Mouse (Mus musculus) right cerebral cortex, postnatal 14 days (tissue): Measurements from ENCODE around the gene Pmch.
A peak's percentile ranks its signal among the peaks of the same experiment; 100 is the strongest.

Source experiments
- DNase-seq: peaks from one replicate; pipeline ENCODE4 v3.0.0; 2022

The Pmch gene

DNA sequence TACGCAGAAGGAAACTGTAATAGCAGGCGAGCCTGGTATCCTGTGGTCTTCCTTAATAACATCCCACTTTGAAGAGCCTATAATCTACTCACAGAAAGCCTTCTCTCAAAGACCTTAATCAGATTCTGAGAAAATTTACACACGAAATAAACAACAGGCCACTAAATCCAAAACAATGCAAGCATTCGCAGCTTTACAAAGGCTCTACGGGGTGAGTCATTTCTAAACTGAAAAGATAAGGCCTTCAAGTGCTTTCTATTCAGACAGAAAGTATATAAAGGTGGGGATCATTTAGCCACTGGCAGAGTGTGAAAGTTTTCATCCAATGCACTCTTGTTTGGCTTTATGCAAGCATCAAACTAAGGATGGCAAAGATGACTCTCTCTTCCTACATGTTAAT, at the start of gene Pmch:
Gene Pmch (plus strand): TSS at position 301 of the 400 bp plus-strand sequence.
- no peak for DNase-seq

DNA sequence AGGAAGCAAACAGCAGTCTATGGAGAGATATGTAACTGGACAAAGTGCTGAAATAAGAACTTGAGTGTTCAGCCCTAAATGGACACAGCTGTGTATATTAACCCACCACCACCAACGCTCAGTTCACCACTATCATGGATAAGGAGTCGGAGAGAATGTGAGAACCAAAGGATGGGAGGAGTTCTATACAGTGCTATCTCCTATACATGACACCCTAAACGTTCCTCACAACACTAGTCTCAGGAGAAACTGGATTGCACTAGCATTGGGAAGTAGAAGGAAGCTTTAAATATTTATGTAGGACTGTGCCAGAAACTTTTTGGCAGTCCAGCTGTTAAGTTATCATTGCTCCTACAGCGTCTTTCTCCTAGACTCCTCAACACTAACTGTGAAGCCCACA, 46.6 kb upstream of the Pmch start:
- no peak for DNase-seq

DNA sequence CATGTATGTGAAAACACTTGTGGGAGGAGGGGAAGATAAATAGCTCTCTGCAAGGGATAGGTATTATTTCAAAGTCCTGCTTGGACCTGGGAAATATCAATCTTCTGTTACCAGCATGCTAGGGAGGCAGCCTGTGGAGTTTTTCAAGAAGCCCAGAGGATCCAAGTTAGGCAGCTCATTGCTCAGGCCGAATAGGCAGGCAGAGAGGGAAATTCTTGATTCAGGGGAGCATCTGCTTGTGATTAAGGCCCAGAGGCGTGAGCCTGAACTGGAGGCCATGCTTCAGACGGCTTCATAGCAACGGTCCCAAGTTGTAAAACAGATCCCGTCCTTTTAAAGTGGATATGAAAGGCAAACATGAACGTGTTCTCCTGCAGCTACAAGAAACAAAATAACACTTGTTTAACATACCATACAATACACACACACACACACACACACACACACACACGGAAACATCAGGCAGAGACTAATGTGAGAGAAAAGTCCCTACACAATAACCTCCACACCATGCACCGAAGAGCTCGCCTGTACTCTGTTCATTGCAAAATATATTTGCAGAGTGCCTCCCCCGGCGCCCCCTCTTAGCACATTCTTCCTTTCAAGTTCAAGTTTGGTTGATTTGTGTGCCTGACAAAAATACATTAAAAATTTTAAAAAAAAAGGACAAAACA, 44.6 kb upstream of the Pmch start:
- DNase-seq: no peak

DNA sequence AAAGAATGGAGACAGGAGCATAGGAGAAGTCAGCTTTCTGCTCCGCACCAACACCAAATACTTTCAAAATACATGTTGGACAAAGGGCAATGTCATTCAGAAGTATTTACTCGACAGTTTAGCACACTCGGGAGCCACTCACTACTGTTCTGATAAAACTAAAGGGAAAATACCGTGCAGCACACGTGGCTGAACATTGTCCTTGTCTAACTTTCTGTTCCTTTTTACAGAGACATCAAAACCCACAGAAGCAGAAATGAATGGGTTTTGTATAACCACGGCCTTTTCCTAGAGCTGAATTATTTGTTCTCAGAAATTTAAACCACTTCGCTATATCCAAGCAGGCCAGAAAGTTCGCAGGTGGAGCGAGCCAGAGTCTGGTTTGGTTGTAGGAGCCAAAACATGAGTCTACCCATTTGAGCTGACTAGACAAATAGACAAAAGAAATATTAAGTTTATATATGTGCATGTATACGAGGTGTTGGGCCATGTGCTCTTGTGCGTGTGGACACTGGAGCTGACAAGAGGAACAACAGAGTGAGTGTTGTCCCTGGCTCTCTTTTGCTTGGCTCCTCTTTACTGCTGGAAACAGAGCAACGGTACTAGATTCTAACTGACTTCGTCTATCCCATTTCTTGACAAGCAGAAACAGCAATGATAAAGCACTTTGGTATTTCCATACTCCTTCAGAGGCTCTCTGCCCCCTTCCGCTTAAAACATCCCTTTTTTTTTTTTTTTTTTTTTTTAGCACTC, 36.5 kb upstream of the Pmch start:
- DNase-seq: no peak

DNA sequence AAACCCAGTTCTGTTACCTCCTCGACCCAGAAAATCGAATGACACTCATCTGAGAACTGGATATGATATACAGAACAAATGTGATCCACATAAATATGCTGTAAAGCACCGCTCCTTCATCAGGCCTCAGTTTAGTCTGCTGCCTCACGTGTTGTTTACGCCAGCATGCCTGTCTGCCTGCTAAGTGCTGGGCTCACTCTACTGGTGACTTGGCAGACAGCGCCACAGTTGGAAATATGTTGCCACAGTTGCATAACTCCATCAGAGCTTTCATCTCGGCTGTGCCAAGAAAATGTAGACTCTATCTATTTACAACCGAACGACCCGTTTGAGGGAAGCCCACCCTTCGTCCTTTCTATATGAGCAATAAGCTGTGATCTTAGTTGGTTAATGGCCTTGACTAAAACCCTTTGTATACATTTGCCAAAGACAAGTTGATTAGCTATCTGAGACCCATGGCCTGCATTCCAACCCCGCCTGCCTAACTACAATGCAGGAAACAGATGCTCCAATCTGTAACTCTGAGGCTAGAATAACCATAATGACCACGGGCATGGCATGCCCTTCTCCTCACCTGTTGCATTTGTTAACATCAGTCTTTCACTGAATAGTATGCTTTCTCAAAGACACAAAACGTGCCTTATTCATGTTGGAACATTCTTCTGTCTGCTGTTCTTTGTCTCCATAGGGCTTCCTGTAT, 33.8 kb upstream of the Pmch start:
- DNase-seq: peak; percentile 12

DNA sequence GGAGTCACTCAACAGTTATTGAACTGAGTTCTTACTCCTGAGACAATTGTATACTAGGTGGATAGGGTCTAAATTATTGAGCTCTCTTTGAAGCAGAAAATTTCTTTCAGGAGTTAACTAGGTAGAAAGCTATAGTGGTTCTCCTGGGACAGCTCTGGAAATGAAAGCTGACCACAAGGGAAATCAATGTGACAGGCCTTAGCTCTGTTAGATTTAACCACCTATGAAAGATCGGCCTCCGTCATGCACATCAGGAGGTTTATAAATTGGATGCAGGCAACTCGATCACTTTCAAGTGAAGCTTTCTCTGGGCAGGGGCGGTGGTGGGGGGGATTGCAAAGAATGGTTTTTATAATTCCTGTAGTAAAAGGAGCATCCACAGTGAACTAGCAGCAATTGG, 27.4 kb upstream of the Pmch start:
- DNase-seq: no peak

DNA sequence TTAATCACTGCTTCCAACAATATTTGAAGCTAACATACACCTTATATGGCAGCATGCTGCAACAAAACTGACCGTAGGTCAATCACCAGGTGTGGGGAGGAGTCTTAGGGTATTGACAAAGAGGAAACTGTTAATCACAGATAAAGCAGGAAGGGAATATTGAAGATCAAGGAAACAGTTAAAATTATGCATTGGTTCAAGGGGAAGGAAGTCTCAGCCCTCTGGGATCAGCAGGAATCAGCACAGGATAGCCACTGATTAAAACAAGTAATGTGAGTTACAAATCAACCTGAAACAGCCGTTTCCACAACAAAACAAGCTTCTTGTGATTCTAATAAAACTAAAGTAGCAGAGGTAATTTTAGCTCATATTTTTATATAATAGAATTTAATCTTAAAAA, 26.0 kb upstream of the Pmch start:
- no peak for DNase-seq

DNA sequence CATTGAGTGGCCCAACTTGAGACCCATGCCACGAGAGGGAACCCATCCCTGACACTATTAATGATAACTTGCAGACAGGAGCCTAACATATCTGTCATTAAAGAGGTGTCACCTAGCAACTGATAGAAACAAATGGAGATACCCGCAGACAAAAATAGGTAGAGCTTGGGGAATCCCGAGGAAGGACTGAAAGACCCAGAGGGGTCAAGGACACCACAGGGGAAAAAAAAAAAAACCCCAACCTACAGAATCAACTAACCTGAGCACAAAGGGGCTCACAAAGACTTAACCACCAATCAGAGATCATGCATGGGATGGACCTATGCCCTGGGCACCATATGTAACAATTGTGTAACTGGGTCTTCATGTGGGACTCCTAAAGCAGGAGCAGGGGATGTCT, 23.5 kb upstream of the Pmch start:
- DNase-seq: no peak

DNA sequence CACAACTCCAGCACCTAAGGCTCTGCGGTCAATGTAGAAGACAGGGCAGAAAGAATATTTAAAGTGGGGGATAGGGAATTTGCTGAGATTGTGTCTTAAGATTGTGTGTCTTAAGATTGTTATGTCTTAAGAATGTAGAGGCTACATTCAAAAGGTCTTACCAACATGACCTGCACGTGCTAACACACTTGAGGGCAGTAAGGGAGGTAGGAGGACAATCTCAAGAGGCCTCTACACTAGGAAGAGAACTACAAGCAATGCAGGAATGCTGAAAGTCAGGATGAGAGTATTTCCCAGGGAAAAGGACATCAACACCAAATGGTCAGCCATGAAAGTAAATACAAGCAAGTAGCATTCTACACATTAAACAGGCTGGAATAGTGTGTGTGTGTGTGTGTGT, 15.3 kb downstream of the Pmch start:
- DNase-seq: no peak

DNA sequence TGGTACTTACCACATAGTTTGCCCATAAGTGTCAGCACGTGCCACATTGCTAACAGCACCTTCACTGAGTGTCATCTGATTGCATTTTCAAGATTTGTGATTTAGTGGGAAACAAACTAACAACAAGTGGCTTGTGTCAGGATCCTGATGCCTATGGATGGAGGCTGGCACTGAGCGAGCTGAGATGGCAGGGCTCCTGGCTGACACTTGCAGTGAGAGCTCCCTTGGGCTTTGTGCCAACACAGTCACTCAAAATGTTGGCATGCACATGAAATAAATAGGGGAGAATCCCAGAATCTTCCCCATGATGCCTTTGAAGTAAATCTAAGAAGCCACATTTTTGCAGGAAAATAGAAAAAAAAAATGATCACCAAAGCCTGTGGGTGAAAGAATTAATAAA, 22.4 kb downstream of the Pmch start:
- no peak for DNase-seq

DNA sequence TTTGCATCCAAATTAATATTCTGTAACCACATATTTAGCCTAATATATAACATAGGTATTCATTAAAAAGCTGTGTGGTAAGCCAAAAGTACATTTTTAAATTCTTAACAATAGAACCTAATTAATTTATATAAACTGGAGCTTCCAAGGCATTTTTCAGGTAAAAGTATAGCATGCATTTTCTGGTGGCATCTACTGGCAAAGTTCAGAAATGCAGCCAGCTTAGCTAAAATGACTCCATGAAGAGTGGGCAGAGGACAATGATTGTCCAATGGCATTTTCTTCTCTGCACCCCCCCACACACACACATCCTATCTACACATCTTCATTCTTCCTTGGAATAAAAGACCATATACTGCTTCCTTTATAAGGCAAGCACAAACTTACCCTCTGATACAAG, 28.8 kb downstream of the Pmch start:
- no peak for DNase-seq

DNA sequence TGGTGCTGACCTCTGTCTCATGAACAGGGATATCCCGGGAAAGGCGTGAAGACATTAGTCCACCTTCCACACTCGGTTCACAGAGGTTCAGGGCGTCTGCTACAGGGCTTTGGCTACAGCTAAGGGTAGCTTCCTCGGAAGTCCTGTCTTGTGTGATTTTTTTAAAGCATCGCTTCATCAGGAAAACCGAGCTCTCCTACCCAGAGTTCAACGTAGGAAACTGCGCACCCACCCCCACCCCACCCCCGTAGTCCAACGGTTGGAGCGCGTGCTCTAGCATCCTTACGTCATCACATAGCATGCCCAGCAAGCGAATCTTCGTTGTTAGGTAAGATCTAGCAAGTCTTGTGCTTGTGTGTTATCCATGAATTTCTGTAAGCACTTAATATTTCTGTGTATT, 44.8 kb downstream of the Pmch start:
- no peak for DNase-seq
